Mouse (Mus musculus) ES-E14 (cell line): ENCODE measurements around the gene Olfr1044. TPM values are rescaled to one million over a fixed set of nuclear protein-coding genes. Genes with fewer than 3 reads are reported as not detected.
"Not testable (repeated sequence)": the region's sequence is repeated elsewhere in the genome, so short reads cannot be mapped to it uniquely, and the experiment has no call there.

Source experiments
- DNase-seq: peaks from one replicate; pipeline ENCODE4 v3.0.0-alpha.2; 2013; ENCODE audit warnings: low read depth, low spot score
- H3K27ac ChIP-seq: 2 replicates; pipeline ENCODE4 v1.5.1; 2012; ENCODE audit warnings: low read depth, mild to moderate bottlenecking, low read length, moderate library complexity, mixed read lengths; ENCODE audit not compliant: poor library complexity, insufficient read depth, severe bottlenecking
- H3K36me3 ChIP-seq: 2 replicates; pipeline ENCODE4 v1.6.1; 2012; ENCODE audit warnings: mild to moderate bottlenecking, low read length, moderate library complexity, mixed read lengths; ENCODE audit not compliant: control insufficient read depth, poor library complexity, insufficient read depth, severe bottlenecking
- H3K4me1 ChIP-seq, 2 experiments: fragments of 150-350 bp in 1 of 2; sonication (generic) in 1 of 2; 2 replicates each; pipeline ENCODE4 v1.6.1; 2012; ENCODE audit warnings: low read length in 2 of 2, mild to moderate bottlenecking in 1 of 2, mixed read lengths in 1 of 2; ENCODE audit not compliant: control insufficient read depth in 2 of 2, insufficient read depth in 2 of 2, poor library complexity in 1 of 2
- H3K4me3 ChIP-seq, 2 experiments: fragments of 150-350 bp in 1 of 2; sonication (generic) in 1 of 2; 2 replicates each; pipeline ENCODE4 v1.5.1; 2012; ENCODE audit warnings: low read length in 2 of 2, low read depth in 1 of 2, mild to moderate bottlenecking in 1 of 2, mixed read lengths in 1 of 2; ENCODE audit not compliant: insufficient read depth in 1 of 2, poor library complexity in 1 of 2, severe bottlenecking in 1 of 2
- H3K9ac ChIP-seq: 2 replicates; pipeline ENCODE4 v1.6.1; 2012; ENCODE audit warnings: low read depth, mild to moderate bottlenecking, low read length, mixed read lengths; ENCODE audit not compliant: poor library complexity, insufficient read depth, severe bottlenecking
- H3K9me3 ChIP-seq: fragments of 150-350 bp; sonication (generic); 2 replicates; pipeline ENCODE4 v1.6.1; 2012; ENCODE audit warnings: low read depth, mild to moderate bottlenecking, low read length; ENCODE audit not compliant: control insufficient read depth, insufficient read depth
- CHD2 ChIP-seq: IDR thresholded peaks from 2 replicates; pipeline ENCODE4 v1.6.1; 2014; ENCODE audit warnings: mild to moderate bottlenecking, low read depth, low read length, inconsistent platforms
- HCFC1 ChIP-seq: IDR thresholded peaks from 2 replicates; pipeline ENCODE4 v1.6.1; 2012; ENCODE audit warnings: low read length, inconsistent platforms, borderline replicate concordance; ENCODE audit not compliant: insufficient read depth
- MAFK ChIP-seq: IDR thresholded peaks from 2 replicates; pipeline ENCODE4 v1.6.1; 2014; ENCODE audit warnings: mild to moderate bottlenecking, low read depth, low read length, inconsistent platforms; ENCODE audit not compliant: insufficient read depth
- ZC3H11A ChIP-seq: IDR thresholded peaks from 2 replicates; pipeline ENCODE4 v1.6.1; 2012; ENCODE audit warnings: low read depth, mild to moderate bottlenecking, inconsistent platforms, low read length, borderline replicate concordance
- ZNF384 ChIP-seq: IDR thresholded peaks from 2 replicates; pipeline ENCODE4 v1.6.1; 2012; ENCODE audit warnings: low read depth, low read length, inconsistent platforms
- in situ Hi-C, 2 experiments: fragments of 600-800 bp; cut with MboI; formaldehyde crosslinking; loops; one replicate each; pipeline ENCODE4 v1.15.1; 2025; ENCODE audit warnings: low sequenced_read_pairs in 2 of 2, inconsistent platforms in 1 of 2; ENCODE audit not compliant: unreplicated experiment in 2 of 2
- total RNA-seq: library from RNA; depleted of rRNA; stranded (reverse); fragments of 300-350 nt; gene quantifications from 2 replicates; pipeline ENCODE4 v1.2.3, GENCODE M21; 2012

Olfr1044 gene
- total RNA-seq, 1 experiment, result not detected

- peak; percentile 51 for DNase-seq
- Histone ChIP-seq H3K36me3 (no peaks in the 10 kb centered on the region), H3K9ac (no peak overlapping the region), H3K27ac (no peak overlapping the region), H3K4me1 (peaks cover 2 to 4% of the 10 kb centered on the region in 2 experiments; a peak in 1 of 4 replicates), H3K9me3 (no peaks in the 10 kb centered on the region), H3K4me3 (no peak overlapping the region)
- in situ Hi-C loops, result no loop called here
- TF ChIP-seq HCFC1 (no peak), ZC3H11A (no peak), MAFK (no peak), ZNF384 (no peak), CHD2 (no peak)
Observed at GRCm38 (mm10) chr2:86179950-86180349, 2.3 kb upstream of the Olfr1044 start.

GRCm38 (mm10) chr2:86175422-86175821 is 2.2 kb downstream of the Olfr1044 start:
- H3K4me3 ChIP-seq, in situ Hi-C loops, H3K27ac ChIP-seq, H3K9ac ChIP-seq, DNase-seq, H3K9me3 ChIP-seq, H3K4me1 ChIP-seq, H3K36me3 ChIP-seq: not testable (repeated sequence)

- Histone ChIP-seq H3K27ac (no peak within 1 kb of the TSS), H3K9me3 (no peaks in the 10 kb centered on the region), H3K4me1 (no peaks in the 10 kb centered on the region), H3K36me3 (no peaks in the 10 kb centered on the region), H3K4me3 (no peak within 1 kb of the TSS), H3K9ac (no peak within 1 kb of the TSS)
- DNase-seq, result no peak
- TF ChIP-seq HCFC1, result no peak
- no peak for TF ChIP-seq ZNF384
- TF ChIP-seq CHD2, result no peak
- TF ChIP-seq MAFK, result no peak
- no peak for TF ChIP-seq ZC3H11A
- in situ Hi-C loops, result no loop called here
Observed at GRCm38 (mm10) chr2:86167422-86167821, 10.2 kb downstream of the Olfr1044 start, which contains the start of gene Olfr1043. Gene Olfr1043, minus strand, starts transcription at chr2:86167522.

- Histone ChIP-seq H3K9me3 (no peaks in the 10 kb centered on the region), H3K4me1 (no peaks in the 10 kb centered on the region), H3K9ac (no peak within 1 kb of the TSS), H3K36me3 (no peaks in the 10 kb centered on the region), H3K27ac (no peak within 1 kb of the TSS), H3K4me3 (no peak within 1 kb of the TSS)
- in situ Hi-C loops, result no loop called here
- DNase-seq, result no peak
- TF ChIP-seq MAFK (no peak), ZC3H11A (no peak), HCFC1 (no peak), CHD2 (no peak), ZNF384 (no peak)
Observed at GRCm38 (mm10) chr2:86161738-86162137, 15.9 kb downstream of the Olfr1044 start, which contains the start of gene Olfr1042. Gene Olfr1042, minus strand, starts transcription at chr2:86161838.

- Histone ChIP-seq H3K27ac (no peak within 1 kb of the TSS), H3K9me3 (no peaks in the 10 kb centered on the region), H3K4me3 (no peak within 1 kb of the TSS), H3K36me3 (no peaks in the 10 kb centered on the region), H3K4me1 (no peaks in the 10 kb centered on the region), H3K9ac (no peak within 1 kb of the TSS)
- no peak for TF ChIP-seq MAFK
- no peak for TF ChIP-seq HCFC1
- TF ChIP-seq ZNF384, result no peak
- no peak for TF ChIP-seq CHD2
- no peak for TF ChIP-seq ZC3H11A
- in situ Hi-C loops, result no loop called here
- no peak for DNase-seq
Observed at GRCm38 (mm10) chr2:86146632-86147031, 31.0 kb downstream of the Olfr1044 start, which contains the start of gene Olfr1040. Gene Olfr1040, minus strand, starts transcription at chr2:86146732.
